Mouse (Mus musculus) myocyte (in vitro differentiated cells): Measurements from ENCODE around the gene P2ry2. TPM values are rescaled to one million over a fixed set of nuclear protein-coding genes. Genes with fewer than 3 reads are reported as not detected.

Experiments
- H3K27me3 ChIP-seq: one replicate; pipeline ENCODE4 v1.6.1; 2011; ENCODE audit not compliant: control insufficient read depth, insufficient read depth, insufficient read length
- H3K36me3 ChIP-seq: one replicate; pipeline ENCODE4 v1.6.1; 2011; ENCODE audit not compliant: control insufficient read depth, insufficient read depth
- H3K4me2 ChIP-seq: one replicate; pipeline ENCODE4 v1.6.1; 2011; ENCODE audit warnings: low read depth, control low read depth
- H3K4me3 ChIP-seq: one replicate; pipeline ENCODE4 v1.5.1; 2011; ENCODE audit warnings: mild to moderate bottlenecking, control low read depth, moderate library complexity
- H3K79me2 ChIP-seq: one replicate; pipeline ENCODE4 v1.6.1; 2011; ENCODE audit not compliant: control insufficient read depth, insufficient read depth
- H3ac ChIP-seq: one replicate; pipeline ENCODE4 v1.6.1; 2011; ENCODE audit not compliant: control insufficient read depth, insufficient read length
- CEBPB ChIP-seq: IDR thresholded peaks from 2 replicates; pipeline ENCODE4 v1.6.1; 2011; ENCODE audit warnings: mild to moderate bottlenecking, moderate library complexity; ENCODE audit not compliant: poor library complexity, insufficient read depth, severe bottlenecking
- E2F4 ChIP-seq: IDR thresholded peaks from one replicate; pipeline ENCODE4 v1.6.1; 2011; ENCODE audit warnings: mild to moderate bottlenecking, control low read depth, moderate library complexity; ENCODE audit not compliant: insufficient read depth
- MAX ChIP-seq: IDR thresholded peaks from one replicate; pipeline ENCODE4 v1.6.1; 2011; ENCODE audit warnings: low read depth, mild to moderate bottlenecking, control low read depth
- MYOD1 ChIP-seq, 3 experiments: IDR thresholded peaks; one replicate each; pipeline ENCODE4 v1.6.1; 2011; ENCODE audit warnings: control low read depth in 2 of 3, low read depth in 2 of 3, mild to moderate bottlenecking in 2 of 3, moderate library complexity in 1 of 3; ENCODE audit not compliant: insufficient read length in 2 of 3, control insufficient read depth in 1 of 3
- MYOG ChIP-seq, 3 experiments: IDR thresholded peaks; one replicate each; pipeline ENCODE4 v1.6.1; 2011; ENCODE audit warnings: control low read depth in 2 of 3, low read depth in 2 of 3, mild to moderate bottlenecking in 2 of 3; ENCODE audit not compliant: insufficient read length in 2 of 3, control insufficient read depth in 1 of 3, insufficient read depth in 1 of 3
- POLR2A ChIP-seq: IDR thresholded peaks from one replicate; pipeline ENCODE4 v1.6.1; 2011; ENCODE audit warnings: low read depth, mild to moderate bottlenecking, control low read depth, moderate library complexity; ENCODE audit not compliant: insufficient read length
- POLR2AphosphoS2 ChIP-seq: IDR thresholded peaks from one replicate; pipeline ENCODE4 v1.6.1; 2011; ENCODE audit warnings: low read depth, control low read depth; ENCODE audit not compliant: insufficient read length
- REST ChIP-seq: IDR thresholded peaks from one replicate; pipeline ENCODE4 v1.6.1; 2011; ENCODE audit warnings: mild to moderate bottlenecking, control low read depth, moderate library complexity; ENCODE audit not compliant: insufficient read depth, insufficient read length
- SRF ChIP-seq: IDR thresholded peaks from one replicate; pipeline ENCODE4 v1.6.1; 2011; ENCODE audit warnings: low read depth; ENCODE audit not compliant: control insufficient read depth, insufficient read length
- TCF12 ChIP-seq: IDR thresholded peaks from one replicate; pipeline ENCODE4 v1.6.1; 2011; ENCODE audit warnings: mild to moderate bottlenecking, control low read depth; ENCODE audit not compliant: poor library complexity, insufficient read depth, severe bottlenecking
- TCF3 ChIP-seq: IDR thresholded peaks from one replicate; pipeline ENCODE4 v1.6.1; 2011; ENCODE audit warnings: low read depth, control low read depth; ENCODE audit not compliant: insufficient read length
- USF1 ChIP-seq: IDR thresholded peaks from one replicate; pipeline ENCODE4 v1.6.1; 2011; ENCODE audit warnings: low read depth, mild to moderate bottlenecking, control low read depth, moderate library complexity
- polyA plus RNA-seq: library from polyadenylated mRNA; unstranded; fragments of >200 nt; fragmentation: generic; extraction: Trizol; gene quantifications from one replicate; pipeline ENCODE4 v1.2.1, GENCODE M21; 2012; ENCODE audit warnings: missing spikeins

The P2ry2 gene
- polyA plus RNA-seq, 1 experiment = 20.8 TPM

GRCm38 (mm10) chr7:101053136-101053535 lies 40.5 kb upstream of the P2ry2 start:
- TF ChIP-seq CEBPB (no peak), TCF3 (no peak), MYOG (IDR thresholded peaks at IDR 0.05; ENCODE audit: control insufficient read depth in 1 of 3, insufficient read depth in 1 of 3, insufficient read length in 2 of 3, low read depth in 2 of 3) (no peak), REST (no peak), MAX (no peak), MYOD1 (IDR thresholded peaks at IDR 0.05; ENCODE audit: control insufficient read depth in 1 of 3, insufficient read length in 2 of 3, low read depth in 2 of 3) (no peak), E2F4 (no peak), SRF (no peak), TCF12 (no peak), POLR2AphosphoS2 (no peak), POLR2A (no peak), USF1 (no peak)
- Histone ChIP-seq H3K36me3 (no peaks in the 10 kb centered on the region), H3K27me3 (no peaks in the 10 kb centered on the region), H3ac (no peak overlapping the region), H3K4me3 (no peak overlapping the region), H3K79me2 (no peaks in the 10 kb centered on the region), H3K4me2 (no peak overlapping the region)

- no peak overlapping the region for H3K4me3 ChIP-seq
- H3K79me2 ChIP-seq = no peaks in the 10 kb centered on the region
- TF ChIP-seq POLR2AphosphoS2 = no peak
- TF ChIP-seq TCF12 = no peak
- no peak for TF ChIP-seq MYOD1 (IDR thresholded peaks at IDR 0.05; ENCODE audit: control insufficient read depth in 1 of 3, insufficient read length in 2 of 3, low read depth in 2 of 3)
- TF ChIP-seq E2F4 = no peak
- no peak for TF ChIP-seq SRF
- TF ChIP-seq MAX = no peak
- TF ChIP-seq TCF3 = no peak
- TF ChIP-seq REST = no peak
- TF ChIP-seq MYOG (IDR thresholded peaks at IDR 0.05; ENCODE audit: control insufficient read depth in 1 of 3, insufficient read depth in 1 of 3, insufficient read length in 2 of 3, low read depth in 2 of 3) = no peak
- TF ChIP-seq POLR2A = no peak
- TF ChIP-seq CEBPB = no peak
- no peak overlapping the region for H3ac ChIP-seq
- no peaks in the 10 kb centered on the region for H3K36me3 ChIP-seq
- no peaks in the 10 kb centered on the region for H3K27me3 ChIP-seq
- peak overlapping the region; percentile 66 for H3K4me2 ChIP-seq
Observed at GRCm38 (mm10) chr7:101051551-101052221, 39.0 kb upstream of the P2ry2 start.

GRCm38 (mm10) chr7:101050724-101051550 lies 38.3 kb upstream of the P2ry2 start:
- H3K4me3 ChIP-seq = no peak overlapping the region
- H3K79me2 ChIP-seq = no peaks in the 10 kb centered on the region
- H3K36me3 ChIP-seq = no peaks in the 10 kb centered on the region
- no peak overlapping the region for H3K4me2 ChIP-seq
- TF ChIP-seq POLR2AphosphoS2 = no peak
- no peak for TF ChIP-seq USF1
- TF ChIP-seq MYOG (IDR thresholded peaks at IDR 0.05; ENCODE audit: control insufficient read depth in 1 of 3, insufficient read depth in 1 of 3, insufficient read length in 2 of 3, low read depth in 2 of 3) = no peak
- no peak for TF ChIP-seq POLR2A
- no peak for TF ChIP-seq REST
- TF ChIP-seq TCF3 = no peak
- TF ChIP-seq MYOD1 (IDR thresholded peaks at IDR 0.05; ENCODE audit: control insufficient read depth in 1 of 3, insufficient read length in 2 of 3, low read depth in 2 of 3) = no peak
- no peak for TF ChIP-seq E2F4
- TF ChIP-seq TCF12 = no peak
- no peak for TF ChIP-seq CEBPB
- no peak for TF ChIP-seq SRF
- no peak for TF ChIP-seq MAX
- no peaks in the 10 kb centered on the region for H3K27me3 ChIP-seq
- no peak overlapping the region for H3ac ChIP-seq

GRCm38 (mm10) chr7:101049326-101050087 lies 36.8 kb upstream of the P2ry2 start:
- TF ChIP-seq POLR2AphosphoS2 = no peak
- TF ChIP-seq REST = no peak
- no peak for TF ChIP-seq USF1
- TF ChIP-seq POLR2A = no peak
- TF ChIP-seq MYOD1 (IDR thresholded peaks at IDR 0.05; ENCODE audit: control insufficient read depth in 1 of 3, insufficient read length in 2 of 3, low read depth in 2 of 3) = no peak
- no peak for TF ChIP-seq MAX
- TF ChIP-seq TCF12 = no peak
- TF ChIP-seq E2F4 = no peak
- TF ChIP-seq TCF3 = no peak
- no peak for TF ChIP-seq SRF
- Histone ChIP-seq H3K36me3 (no peaks in the 10 kb centered on the region), H3ac (no peak overlapping the region), H3K4me2 (no peak overlapping the region), H3K27me3 (no peaks in the 10 kb centered on the region), H3K4me3 (no peak overlapping the region), H3K79me2 (no peaks in the 10 kb centered on the region)
